Mouse (Mus musculus) kidney, embryonic 15.5 days (tissue): ENCODE results near the gene Gm17662. TPM values are rescaled to one million over a fixed set of nuclear protein-coding genes. Genes with fewer than 3 reads are reported as not detected.

ENCODE experiments used
- ATAC-seq: fragments of 200-750 bp; cut with Nextera tagmentation; replicated peaks from 2 replicates; pipeline ENCODE4 v1.8.0; 2017; ENCODE audit warnings: moderate TSS enrichment; ENCODE audit not compliant: low FRiP score
- H3K27ac ChIP-seq: fragments of 300-500 bp; sonication (generic); 2 replicates; pipeline ENCODE4 v1.5.1; 2015; ENCODE audit warnings: mild to moderate bottlenecking, inconsistent platforms
- H3K27me3 ChIP-seq: fragments of 300-500 bp; sonication (generic); 2 replicates; pipeline ENCODE4 v1.6.1; 2015; ENCODE audit warnings: inconsistent platforms
- H3K36me3 ChIP-seq: fragments of 300-500 bp; sonication (generic); 2 replicates; pipeline ENCODE4 v1.6.1; 2015; ENCODE audit warnings: inconsistent platforms
- H3K4me1 ChIP-seq: fragments of 300-500 bp; sonication (generic); 2 replicates; pipeline ENCODE4 v1.6.1; 2015; ENCODE audit warnings: inconsistent platforms
- H3K4me2 ChIP-seq: fragments of 300-500 bp; sonication (generic); 2 replicates; pipeline ENCODE4 v1.6.1; 2015; ENCODE audit warnings: moderate library complexity, mild to moderate bottlenecking, inconsistent platforms
- H3K4me3 ChIP-seq: fragments of 300-500 bp; sonication (generic); replicated peaks from 2 replicates; pipeline ENCODE4 v1.5.1; 2015; ENCODE audit warnings: mild to moderate bottlenecking, inconsistent platforms
- H3K9ac ChIP-seq: fragments of 300-500 bp; sonication (generic); 2 replicates; pipeline ENCODE4 v1.6.1; 2015; ENCODE audit warnings: mild to moderate bottlenecking, inconsistent platforms
- H3K9me3 ChIP-seq: fragments of 300-500 bp; sonication (generic); replicated peaks from 2 replicates; pipeline ENCODE4 v1.6.1; 2016; ENCODE audit warnings: inconsistent platforms
- WGBS: fragments of 180-500 bp; shearing (Covaris S2); methylation state at CpG from one replicate; pipeline ENCODE4 v1.1.7; 2015; ENCODE audit warnings: mixed read lengths; 5-methylcytosine and 5-hydroxymethylcytosine counted together
- polyA plus RNA-seq: library from polyadenylated mRNA; unstranded; fragments of >200 nt; fragmentation: Nextera tagmentation; extraction: Ambion mirVana; gene quantifications from 2 replicates; pipeline ENCODE4 v1.2.1, GENCODE M21; 2015

The Gm17662 gene
- not detected in 2 replicates for polyA plus RNA-seq

DNA sequence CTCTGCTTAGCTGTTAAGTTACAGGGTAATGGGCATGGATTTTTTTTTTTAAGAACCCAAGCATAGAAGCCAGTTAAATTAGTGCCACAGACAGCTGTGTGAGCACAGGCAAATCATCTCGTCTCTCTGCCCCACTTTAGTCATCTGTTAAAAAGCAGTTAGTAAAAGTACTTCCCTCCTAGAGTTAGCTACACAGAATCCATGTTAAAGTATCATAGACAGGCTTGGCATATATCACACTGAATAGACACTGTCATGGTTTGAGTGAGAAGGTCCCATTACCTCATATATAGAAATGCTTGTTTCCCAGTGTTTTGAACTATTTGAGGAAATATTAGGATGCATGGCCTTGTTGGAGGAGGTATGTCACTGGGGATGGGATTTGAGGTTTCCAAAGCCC is at the start of gene Gm17662:
Gene Gm17662 (plus strand): TSS at position 301 of the 400 bp plus-strand sequence.
- 66% methylated on average over 1 of the region's 1 CpGs for WGBS
- no peaks in the 10 kb centered on the region for H3K27me3 ChIP-seq
- no peaks in the 10 kb centered on the region for H3K36me3 ChIP-seq
- H3K27ac ChIP-seq, result no peak within 1 kb of the TSS
- H3K9me3 ChIP-seq, result no peaks in the 10 kb centered on the region
- H3K9ac ChIP-seq, result no peak within 1 kb of the TSS
- no peaks in the 10 kb centered on the region for H3K4me1 ChIP-seq
- ATAC-seq, result no peak
- H3K4me2 ChIP-seq, result no peak within 1 kb of the TSS
- H3K4me3 ChIP-seq, result no peak within 1 kb of the TSS

DNA sequence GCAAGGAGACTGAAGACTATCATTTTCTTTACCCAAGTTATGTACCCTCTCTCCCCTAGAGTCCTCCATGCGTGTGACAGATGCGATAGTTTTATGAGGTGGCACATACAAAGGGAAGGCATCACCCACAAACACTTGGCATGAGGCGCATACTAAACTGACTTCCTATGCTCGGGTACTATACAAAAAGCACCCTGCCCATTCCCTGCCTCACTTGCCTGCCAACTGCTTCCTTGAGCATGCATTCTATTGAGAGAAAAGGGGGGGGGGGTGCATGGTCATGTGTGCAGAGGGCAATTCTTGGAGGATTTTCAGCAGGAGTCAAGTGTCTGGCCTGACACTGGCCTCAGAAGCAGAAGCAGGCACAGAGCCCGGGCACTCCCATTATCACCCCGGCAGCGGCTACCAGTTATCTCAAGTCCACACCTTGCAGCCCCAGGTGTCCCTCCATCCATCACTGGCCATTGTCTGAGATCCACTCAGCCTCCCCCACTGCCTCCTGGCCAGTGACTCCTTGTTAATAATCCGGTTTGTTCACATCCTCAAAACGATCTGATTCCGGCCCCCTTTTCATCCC is 46.3 kb upstream of the Gm17662 start:
- WGBS, result 63% methylated on average over 10 of the region's 10 CpGs
- Histone ChIP-seq H3K4me3 (no peak overlapping the region), H3K27ac (no peak overlapping the region), H3K9ac (no peak overlapping the region), H3K4me1 (no peaks in the 10 kb centered on the region), H3K4me2 (no peak overlapping the region), H3K9me3 (no peaks in the 10 kb centered on the region), H3K27me3 (no peaks in the 10 kb centered on the region), H3K36me3 (no peaks in the 10 kb centered on the region)
- no peak for ATAC-seq

DNA sequence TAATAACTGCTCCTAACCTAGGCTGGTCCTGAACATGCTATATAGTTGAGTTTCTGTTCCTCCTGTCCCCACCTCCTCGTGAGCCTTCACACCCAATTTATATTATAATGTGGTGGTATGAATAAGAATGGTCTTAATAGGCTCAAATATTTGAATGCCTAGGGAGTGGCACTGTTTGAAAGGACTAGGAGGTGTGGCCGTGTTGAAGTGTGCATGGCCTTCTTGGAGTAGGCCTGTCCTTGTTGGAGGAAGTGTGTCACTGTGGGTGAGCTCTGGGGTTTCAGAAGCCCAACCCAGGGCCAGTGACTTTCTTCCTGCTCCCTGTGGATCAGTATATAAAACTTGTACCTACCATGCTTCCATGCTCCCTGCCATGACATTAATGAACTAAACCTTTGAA is 43.5 kb upstream of the Gm17662 start:
- Histone ChIP-seq H3K9me3 (no peaks in the 10 kb centered on the region), H3K4me2 (no peak overlapping the region), H3K4me3 (no peak overlapping the region), H3K9ac (no peak overlapping the region), H3K27me3 (no peaks in the 10 kb centered on the region), H3K4me1 (no peaks in the 10 kb centered on the region), H3K36me3 (no peaks in the 10 kb centered on the region), H3K27ac (no peak overlapping the region)
- ATAC-seq, result no peak
- 81% methylated on average over 2 of the region's 2 CpGs for WGBS

DNA sequence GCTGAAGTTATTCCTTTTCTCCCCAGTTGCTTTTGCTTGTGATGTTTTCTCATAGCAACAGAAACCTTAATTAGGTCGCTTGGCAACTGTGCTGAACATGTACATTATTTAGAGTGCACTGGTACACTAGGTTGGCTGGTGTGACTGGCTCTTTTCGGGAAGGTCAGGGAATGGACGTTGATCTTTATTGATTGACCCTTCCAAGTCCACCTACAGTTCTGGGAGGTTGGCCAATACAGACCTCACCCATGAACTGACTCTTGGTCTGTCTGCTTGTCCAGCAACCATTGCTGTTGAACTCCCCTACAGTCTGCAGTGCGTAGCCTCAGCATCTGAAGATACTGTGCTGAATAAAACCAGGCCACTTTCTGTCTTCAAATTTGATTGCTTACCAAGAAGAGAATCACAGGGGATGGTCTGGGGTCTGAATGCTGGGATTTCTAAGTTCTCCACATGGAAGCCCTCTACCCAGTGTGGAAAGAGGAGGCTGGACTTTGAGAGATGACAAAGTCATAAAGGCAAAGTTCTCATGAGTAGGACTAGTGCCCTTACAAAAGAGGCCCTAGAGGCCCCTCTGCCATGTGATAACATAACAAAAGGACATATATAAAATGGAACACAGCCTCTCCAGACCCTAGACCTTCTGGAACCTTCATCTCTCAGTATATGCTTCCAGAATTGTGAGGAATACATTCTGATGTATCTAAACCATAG is 40.5 kb upstream of the Gm17662 start:
- Histone ChIP-seq H3K4me2 (no peak overlapping the region), H3K27me3 (no peaks in the 10 kb centered on the region), H3K4me1 (no peaks in the 10 kb centered on the region), H3K9ac (no peak overlapping the region), H3K27ac (no peak overlapping the region), H3K4me3 (no peak overlapping the region), H3K36me3 (no peaks in the 10 kb centered on the region), H3K9me3 (no peaks in the 10 kb centered on the region)
- no peak for ATAC-seq
- WGBS, result 86% methylated on average over 4 of the region's 4 CpGs

DNA sequence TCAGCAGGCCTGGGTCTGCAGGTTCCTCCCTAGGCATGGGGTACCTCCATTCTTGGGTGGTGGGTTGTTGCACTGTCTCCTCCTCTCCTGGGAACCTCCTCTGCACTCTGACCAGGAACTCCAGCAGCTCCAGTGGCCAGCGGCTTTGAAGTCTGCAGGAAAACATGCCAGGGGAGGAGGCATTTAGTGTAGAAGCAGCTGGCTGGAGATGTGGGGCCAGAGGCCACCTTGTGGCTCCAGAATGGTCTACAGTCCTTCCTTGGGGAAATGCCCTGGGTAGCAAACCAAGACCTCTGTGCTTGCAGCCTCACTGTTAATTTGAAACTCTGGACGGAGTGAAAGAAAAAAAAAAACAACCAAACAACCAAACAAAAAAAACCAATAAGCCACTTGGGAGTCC is 39.6 kb upstream of the Gm17662 start:
- no peaks in the 10 kb centered on the region for H3K9me3 ChIP-seq
- 45% methylated on average over 2 of the region's 2 CpGs for WGBS
- no peak overlapping the region for H3K4me3 ChIP-seq
- no peaks in the 10 kb centered on the region for H3K4me1 ChIP-seq
- H3K27ac ChIP-seq, result no peak overlapping the region
- no peak for ATAC-seq
- no peak overlapping the region for H3K4me2 ChIP-seq
- H3K36me3 ChIP-seq, result no peaks in the 10 kb centered on the region
- no peaks in the 10 kb centered on the region for H3K27me3 ChIP-seq
- no peak overlapping the region for H3K9ac ChIP-seq

DNA sequence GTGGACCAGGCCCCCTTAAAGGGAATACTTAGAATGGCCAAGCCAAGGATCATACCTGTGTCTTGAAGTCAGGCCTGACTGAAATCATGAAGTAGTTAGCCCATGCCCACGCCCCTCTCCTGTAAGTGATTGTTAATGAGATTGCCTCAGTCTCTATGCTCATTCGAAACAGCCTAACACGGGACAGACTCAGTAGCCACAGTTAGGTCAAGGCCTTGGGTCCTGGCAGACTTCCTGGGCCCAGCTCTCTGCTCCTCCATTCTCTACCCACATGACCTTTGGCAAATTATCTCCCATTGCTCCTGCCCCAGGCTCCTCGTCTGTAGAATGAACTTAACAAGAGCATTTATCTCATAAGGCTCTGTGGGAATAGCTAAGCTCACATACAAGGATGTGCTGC is 38.1 kb upstream of the Gm17662 start:
- WGBS, result 68% methylated on average over 4 of the region's 4 CpGs
- Histone ChIP-seq H3K27me3 (no peaks in the 10 kb centered on the region), H3K9ac (no peak overlapping the region), H3K27ac (no peak overlapping the region), H3K4me1 (no peaks in the 10 kb centered on the region), H3K4me2 (no peak overlapping the region), H3K9me3 (no peaks in the 10 kb centered on the region), H3K36me3 (no peaks in the 10 kb centered on the region), H3K4me3 (no peak overlapping the region)
- no peak for ATAC-seq

DNA sequence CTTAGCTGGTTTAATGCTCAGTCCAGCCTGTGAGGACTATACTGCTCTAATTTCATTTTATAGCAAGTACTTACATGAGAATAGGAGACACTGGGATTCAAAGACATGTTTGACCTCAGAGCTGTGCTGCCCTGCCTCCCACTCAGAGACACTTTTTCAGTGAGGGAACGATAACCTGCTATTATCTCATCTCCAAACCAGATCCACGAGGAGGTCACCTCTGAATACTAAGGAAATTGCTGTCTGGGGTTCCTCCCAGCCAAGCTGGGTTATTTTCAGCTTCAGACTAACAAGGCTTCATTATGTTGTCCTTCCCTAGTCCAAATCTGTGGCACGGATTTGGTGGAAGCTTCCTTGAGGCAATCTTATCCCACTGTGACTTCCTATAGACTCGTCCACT is 37.2 kb upstream of the Gm17662 start:
- WGBS, result 68% methylated on average over 4 of the region's 4 CpGs
- ATAC-seq, result no peak

DNA sequence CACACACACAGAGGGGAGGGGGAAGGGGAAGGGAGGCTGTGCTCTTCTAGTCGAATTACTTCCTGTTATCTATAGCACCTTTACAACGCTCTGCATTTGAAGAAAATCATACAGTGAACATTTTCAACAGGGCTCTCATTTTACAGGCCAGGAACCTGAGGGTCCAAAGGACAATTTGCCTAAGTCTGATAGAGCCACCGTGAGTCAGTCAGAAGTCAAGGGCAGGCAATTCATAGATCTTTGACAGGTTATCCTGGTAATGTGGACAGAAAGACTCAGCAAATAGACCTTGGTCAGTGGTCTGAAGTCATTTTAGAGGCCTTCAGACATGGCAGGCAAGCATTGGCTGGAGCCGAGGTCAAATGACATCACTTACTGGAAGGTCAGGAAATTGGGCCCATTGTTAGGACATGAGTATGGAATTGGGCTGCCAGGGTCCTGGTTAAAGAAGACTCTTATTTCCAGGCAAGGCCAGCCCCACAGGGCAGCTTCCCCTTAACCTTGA is 33.5 kb upstream of the Gm17662 start:
- H3K27ac ChIP-seq, result no peak overlapping the region
- no peak for ATAC-seq
- H3K4me3 ChIP-seq, result no peak overlapping the region
- H3K4me2 ChIP-seq, result no peak overlapping the region
- WGBS, result 73% methylated on average over 4 of the region's 4 CpGs
- H3K9me3 ChIP-seq, result no peaks in the 10 kb centered on the region
- H3K4me1 ChIP-seq, result no peaks in the 10 kb centered on the region
- no peaks in the 10 kb centered on the region for H3K27me3 ChIP-seq
- no peak overlapping the region for H3K9ac ChIP-seq
- H3K36me3 ChIP-seq, result no peaks in the 10 kb centered on the region

More for the DNA sequence above, 37.2 kb upstream of the Gm17662 start:
- no peaks in the 10 kb centered on the region for H3K36me3 ChIP-seq
- H3K27ac ChIP-seq, result no peak overlapping the region
- no peaks in the 10 kb centered on the region for H3K9me3 ChIP-seq
- no peak overlapping the region for H3K4me3 ChIP-seq
- H3K27me3 ChIP-seq, result no peaks in the 10 kb centered on the region
- no peak overlapping the region for H3K9ac ChIP-seq
- no peak overlapping the region for H3K4me2 ChIP-seq
- H3K4me1 ChIP-seq, result no peaks in the 10 kb centered on the region

DNA sequence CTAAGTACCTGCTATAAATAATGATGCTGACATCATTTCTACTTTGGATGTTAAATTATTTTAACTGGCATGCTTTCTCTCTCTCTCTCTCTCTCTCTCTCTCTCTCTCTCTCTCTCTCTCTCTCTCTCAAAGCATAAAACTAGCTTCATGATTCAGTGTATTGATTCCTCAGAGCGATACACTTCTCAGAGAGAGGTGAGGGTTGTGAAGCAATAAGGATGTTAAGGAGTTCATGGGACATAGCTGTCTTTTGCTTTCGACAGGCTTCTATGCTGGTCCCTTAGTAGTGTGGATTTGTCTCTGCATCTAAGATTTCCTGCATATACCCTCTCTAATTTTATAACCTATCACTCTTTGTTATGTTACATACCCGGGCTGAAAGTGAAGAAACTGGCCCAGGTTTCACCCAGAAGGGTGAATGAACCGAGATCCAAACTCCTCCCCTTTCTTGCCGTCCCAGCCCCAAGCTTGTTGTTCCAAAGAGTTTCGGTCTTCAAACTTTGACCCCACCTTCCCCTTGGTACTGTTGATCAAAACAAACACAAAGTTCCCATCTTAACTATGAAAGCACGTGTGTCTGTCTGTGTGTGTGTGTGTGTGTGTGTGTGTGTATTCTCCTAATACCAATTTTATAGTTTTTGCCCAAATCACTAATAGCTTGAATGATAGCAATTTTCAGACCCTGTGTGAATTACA is 32.6 kb upstream of the Gm17662 start:
- Histone ChIP-seq H3K27me3 (no peaks in the 10 kb centered on the region), H3K4me1 (no peaks in the 10 kb centered on the region), H3K9me3 (no peaks in the 10 kb centered on the region), H3K27ac (no peak overlapping the region), H3K9ac (no peak overlapping the region), H3K36me3 (no peaks in the 10 kb centered on the region), H3K4me2 (no peak overlapping the region), H3K4me3 (no peak overlapping the region)
- WGBS, result 47% methylated on average over 7 of the region's 7 CpGs
- ATAC-seq, result no peak

DNA sequence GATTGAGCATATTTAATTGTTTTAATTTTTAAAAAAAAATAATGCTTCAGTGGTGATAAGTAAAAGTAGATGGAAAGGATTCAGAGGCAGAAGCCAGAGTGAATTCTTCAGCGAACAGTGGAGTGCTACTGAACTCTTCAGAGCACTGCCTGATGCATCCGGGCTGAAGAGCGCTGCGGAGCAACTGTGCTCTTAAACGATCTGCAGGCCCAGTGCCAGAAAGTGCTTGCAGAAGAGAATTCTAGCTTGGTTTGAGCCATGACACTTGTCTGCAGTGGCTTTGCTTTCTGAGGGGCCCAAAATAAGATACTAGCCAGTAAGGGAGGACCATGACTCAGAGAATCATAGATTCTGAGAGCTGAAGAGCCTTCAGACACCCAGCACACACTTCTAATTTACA is 28.2 kb upstream of the Gm17662 start:
- no peak for ATAC-seq
- no peak overlapping the region for H3K9ac ChIP-seq
- H3K27ac ChIP-seq, result no peak overlapping the region
- no peak overlapping the region for H3K4me2 ChIP-seq
- H3K4me3 ChIP-seq, result no peak overlapping the region
- 70% methylated on average over 5 of the region's 5 CpGs for WGBS
- no peaks in the 10 kb centered on the region for H3K9me3 ChIP-seq
- H3K4me1 ChIP-seq, result no peaks in the 10 kb centered on the region
- no peaks in the 10 kb centered on the region for H3K27me3 ChIP-seq
- no peaks in the 10 kb centered on the region for H3K36me3 ChIP-seq

DNA sequence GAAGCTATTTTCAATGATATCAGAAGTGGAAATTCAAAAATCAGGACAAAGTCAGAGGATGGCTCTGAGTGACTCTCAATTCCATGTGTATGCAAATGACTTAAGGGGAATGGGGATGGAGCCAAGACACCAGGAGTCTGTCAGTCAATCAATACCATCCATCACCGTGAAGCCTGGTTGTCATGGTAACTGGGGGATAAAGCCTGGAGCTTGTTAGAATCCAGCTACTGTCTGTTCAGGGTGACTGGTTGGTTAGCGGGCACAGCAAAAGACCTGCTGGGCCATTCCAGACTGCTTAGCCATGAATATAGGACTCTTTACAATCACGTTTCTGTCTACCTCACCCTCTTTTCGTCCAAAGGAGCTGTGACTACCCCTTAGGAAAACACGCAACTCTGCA is 22.0 kb upstream of the Gm17662 start:
- Histone ChIP-seq H3K4me3 (no peak overlapping the region), H3K27ac (no peak overlapping the region), H3K9ac (no peak overlapping the region), H3K27me3 (no peaks in the 10 kb centered on the region), H3K9me3 (no peaks in the 10 kb centered on the region), H3K4me1 (no peaks in the 10 kb centered on the region), H3K4me2 (no peak overlapping the region), H3K36me3 (no peaks in the 10 kb centered on the region)
- no peak for ATAC-seq
- 63% methylated on average over 5 of the region's 5 CpGs for WGBS

DNA sequence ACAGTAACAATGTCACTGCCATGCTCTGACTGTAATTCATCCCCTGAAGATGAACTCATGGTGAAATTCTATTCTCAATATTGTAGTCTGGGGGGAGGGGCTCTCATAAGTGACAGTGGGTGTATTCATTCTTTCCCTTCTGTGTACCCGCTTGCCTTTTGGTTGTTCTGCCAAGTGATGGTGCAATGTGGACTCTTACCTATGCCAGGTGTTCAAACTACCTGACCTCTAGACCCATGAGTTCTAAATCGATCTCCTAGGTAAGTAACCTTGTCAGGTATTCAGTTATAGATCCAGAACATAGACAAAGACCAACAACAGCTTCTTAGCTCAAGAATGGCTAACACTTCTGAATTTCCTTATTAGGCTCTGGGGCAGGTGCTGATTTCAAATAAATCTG is 18.8 kb upstream of the Gm17662 start:
- Histone ChIP-seq H3K4me1 (no peaks in the 10 kb centered on the region), H3K36me3 (no peaks in the 10 kb centered on the region), H3K4me3 (no peak overlapping the region), H3K9ac (no peak overlapping the region), H3K27me3 (no peaks in the 10 kb centered on the region), H3K27ac (no peak overlapping the region), H3K9me3 (no peaks in the 10 kb centered on the region), H3K4me2 (no peak overlapping the region)
- 88% methylated on average over 2 of the region's 2 CpGs for WGBS
- ATAC-seq, result no peak
